Mouse (Mus musculus): ENCODE results near the gene Gm9887. TPM values are rescaled to one million over a fixed set of nuclear protein-coding genes. Genes with fewer than 3 reads are reported as not detected.

Gm9887 gene
- 0.94 and 1.4 TPM in 2 replicates for polyA plus RNA-seq (2012; rRNA removed)

DNA sequence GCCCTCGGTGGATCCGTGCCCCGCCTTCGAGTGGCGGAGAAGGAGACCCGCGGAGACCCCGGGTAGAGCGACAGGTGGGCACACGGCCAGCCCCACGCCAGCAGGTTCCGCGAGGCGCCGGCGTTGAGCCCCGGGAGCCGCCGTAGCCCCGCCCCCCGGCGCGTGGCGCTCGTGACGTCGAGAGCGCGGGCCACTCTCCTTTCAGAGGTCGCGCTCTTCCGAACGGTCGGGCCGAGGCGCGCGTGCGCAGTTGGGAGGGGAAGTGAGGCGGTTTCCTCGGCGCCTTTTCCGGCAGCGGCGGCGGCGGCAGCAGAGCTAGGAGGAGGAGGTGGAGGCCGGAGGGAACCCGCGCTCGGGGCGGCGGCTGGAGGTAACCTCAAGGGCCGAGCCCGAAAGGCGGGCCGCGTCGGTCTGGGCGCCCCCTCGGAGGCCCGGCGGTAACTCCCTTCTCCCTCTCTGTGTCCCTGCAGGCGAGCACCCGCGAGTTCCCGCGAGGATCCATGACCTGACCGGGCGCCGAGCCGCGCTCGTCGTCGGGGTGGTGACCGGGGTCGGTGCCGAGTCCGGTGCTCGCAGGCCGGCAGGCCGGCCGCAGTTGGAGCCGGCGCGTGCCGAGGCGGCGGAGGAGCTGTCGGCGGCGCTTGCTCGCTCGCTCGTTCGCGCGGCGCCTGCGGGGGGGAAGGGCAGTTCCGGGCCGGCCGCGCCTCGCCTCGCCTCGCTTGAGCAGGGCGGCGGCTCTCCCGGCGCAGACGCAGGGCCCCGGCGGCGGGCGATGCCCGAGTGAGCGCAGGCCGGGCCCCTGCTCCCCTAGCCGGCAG is at the start of gene Gm9887, which contains the start of gene Arf6:
Gene Gm9887, minus strand, starts transcription at position 605 of the 818 bp plus-strand sequence.
Gene Arf6, plus strand, starts transcription at position 297 of the 818 bp plus-strand sequence.
- WGBS: under 1% methylated on average over 119 of the region's 121 CpGs
- no peaks in the 10 kb centered on the region for H3K36me3 ChIP-seq (ENCODE audit: control insufficient read depth, insufficient read depth, low read length)
- peak; percentile 98 for DNase-seq
- peaks cover 12% of the 10 kb centered on the region; the same call in 1 of the 2 replicates for H3K4me1 ChIP-seq (ENCODE audit: control insufficient read depth, insufficient read depth, low read length)
- H3K4me3 ChIP-seq (ENCODE audit: insufficient read depth, low read depth, low read length): peak within 1 kb of the TSS; percentile 99
- H3K27ac ChIP-seq (ENCODE audit: insufficient read depth, low read depth, low read length): peak within 1 kb of the TSS; percentile 99
- TF ChIP-seq POLR2A (IDR thresholded peaks at IDR 0.05; ENCODE audit: low read depth, low read length) (peak; percentile 54), CTCF (conservative IDR thresholded peaks at IDR 0.05; ENCODE audit: insufficient read depth, insufficient read length, low read depth, low read length) (no peak)
- no peaks in the 10 kb centered on the region for H3K27me3 ChIP-seq (replicated peaks; ENCODE audit: control insufficient read depth, insufficient read depth, low read length)

- Histone ChIP-seq H3K4me1 (ENCODE audit: control insufficient read depth, insufficient read depth, low read length) (peaks cover 4% of the 10 kb centered on the region; the same call in 1 of the 2 replicates), H3K36me3 (ENCODE audit: control insufficient read depth, insufficient read depth, low read length) (no peaks in the 10 kb centered on the region), H3K4me3 (ENCODE audit: insufficient read depth, low read depth, low read length) (no peak overlapping the region), H3K27me3 (replicated peaks; ENCODE audit: control insufficient read depth, insufficient read depth, low read length) (no peaks in the 10 kb centered on the region), H3K27ac (ENCODE audit: insufficient read depth, low read depth, low read length) (no peak overlapping the region)
- 69% methylated on average over 3 of the region's 3 CpGs for WGBS
- DNase-seq: no peak
- TF ChIP-seq POLR2A (IDR thresholded peaks at IDR 0.05; ENCODE audit: low read depth, low read length): no peak
- no peak for TF ChIP-seq CTCF (conservative IDR thresholded peaks at IDR 0.05; ENCODE audit: insufficient read depth, insufficient read length, low read depth, low read length)
These were observed 48.5 kb upstream of the Gm9887 start for GRCm38 (mm10) chr12:69420716-69421115.

GRCm38 (mm10) chr12:69419606-69420005 is 47.3 kb upstream of the Gm9887 start:
- TF ChIP-seq POLR2A (IDR thresholded peaks at IDR 0.05; ENCODE audit: low read depth, low read length) (no peak), CTCF (conservative IDR thresholded peaks at IDR 0.05; ENCODE audit: insufficient read depth, insufficient read length, low read depth, low read length) (no peak)
- Histone ChIP-seq H3K4me1 (ENCODE audit: control insufficient read depth, insufficient read depth, low read length) (peaks cover 4% of the 10 kb centered on the region; the same call in 1 of the 2 replicates), H3K36me3 (ENCODE audit: control insufficient read depth, insufficient read depth, low read length) (no peaks in the 10 kb centered on the region), H3K27ac (ENCODE audit: insufficient read depth, low read depth, low read length) (no peak overlapping the region), H3K27me3 (replicated peaks; ENCODE audit: control insufficient read depth, insufficient read depth, low read length) (no peaks in the 10 kb centered on the region), H3K4me3 (ENCODE audit: insufficient read depth, low read depth, low read length) (no peak overlapping the region)
- WGBS: 66% methylated on average over 4 of the region's 4 CpGs
- DNase-seq: no peak

DNA sequence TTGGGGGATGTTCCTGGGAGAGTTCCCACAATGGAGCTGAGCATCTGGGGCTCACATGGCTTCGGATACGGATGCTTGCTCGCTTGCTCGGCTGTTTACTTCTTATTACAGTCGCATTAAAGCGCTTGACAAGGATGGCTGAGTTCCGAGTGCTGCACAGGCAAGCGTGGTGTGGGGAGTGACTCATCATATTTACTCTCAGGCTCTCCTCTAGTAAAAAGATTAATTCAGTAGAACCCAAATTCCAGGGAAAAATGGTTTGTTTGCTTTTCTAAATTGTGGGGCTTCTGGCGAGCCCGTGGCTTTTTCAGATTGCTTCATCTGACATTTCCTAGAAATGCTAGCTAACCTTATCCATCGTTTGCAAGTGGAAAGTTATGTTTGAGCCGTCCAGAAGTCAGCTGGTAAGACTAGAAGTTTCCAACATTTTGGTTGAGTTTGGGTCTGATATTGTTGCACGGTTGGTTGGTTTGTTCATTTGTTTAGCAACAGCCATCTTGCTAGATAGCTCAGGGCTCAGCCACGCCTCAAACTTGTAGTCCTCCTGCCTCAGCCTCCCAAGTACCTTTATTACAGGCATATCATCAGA is 46.9 kb upstream of the Gm9887 start:
- H3K4me1 ChIP-seq (ENCODE audit: control insufficient read depth, insufficient read depth, low read length): peaks cover 4% of the 10 kb centered on the region; the same call in 1 of the 2 replicates
- TF ChIP-seq CTCF (conservative IDR thresholded peaks at IDR 0.05; ENCODE audit: insufficient read depth, insufficient read length, low read depth, low read length): no peak
- no peak for TF ChIP-seq POLR2A (IDR thresholded peaks at IDR 0.05; ENCODE audit: low read depth, low read length)
- H3K27ac ChIP-seq (ENCODE audit: insufficient read depth, low read depth, low read length): no peak overlapping the region
- H3K27me3 ChIP-seq (replicated peaks; ENCODE audit: control insufficient read depth, insufficient read depth, low read length): no peaks in the 10 kb centered on the region
- WGBS: 42% methylated on average over 14 of the region's 14 CpGs
- H3K36me3 ChIP-seq (ENCODE audit: control insufficient read depth, insufficient read depth, low read length): no peaks in the 10 kb centered on the region
- DNase-seq: peak; percentile 40
- no peak overlapping the region for H3K4me3 ChIP-seq (ENCODE audit: insufficient read depth, low read depth, low read length)

GRCm38 (mm10) chr12:69418606-69419005 is 46.3 kb upstream of the Gm9887 start:
- Histone ChIP-seq H3K4me3 (ENCODE audit: insufficient read depth, low read depth, low read length) (no peak overlapping the region), H3K4me1 (ENCODE audit: control insufficient read depth, insufficient read depth, low read length) (peaks cover 4% of the 10 kb centered on the region; the same call in 1 of the 2 replicates), H3K27me3 (replicated peaks; ENCODE audit: control insufficient read depth, insufficient read depth, low read length) (no peaks in the 10 kb centered on the region), H3K27ac (ENCODE audit: insufficient read depth, low read depth, low read length) (no peak overlapping the region), H3K36me3 (ENCODE audit: control insufficient read depth, insufficient read depth, low read length) (no peaks in the 10 kb centered on the region)
- WGBS: 55% methylated on average over 13 of the region's 13 CpGs
- DNase-seq: no peak
- TF ChIP-seq CTCF (conservative IDR thresholded peaks at IDR 0.05; ENCODE audit: insufficient read depth, insufficient read length, low read depth, low read length): no peak
- no peak for TF ChIP-seq POLR2A (IDR thresholded peaks at IDR 0.05; ENCODE audit: low read depth, low read length)

DNA sequence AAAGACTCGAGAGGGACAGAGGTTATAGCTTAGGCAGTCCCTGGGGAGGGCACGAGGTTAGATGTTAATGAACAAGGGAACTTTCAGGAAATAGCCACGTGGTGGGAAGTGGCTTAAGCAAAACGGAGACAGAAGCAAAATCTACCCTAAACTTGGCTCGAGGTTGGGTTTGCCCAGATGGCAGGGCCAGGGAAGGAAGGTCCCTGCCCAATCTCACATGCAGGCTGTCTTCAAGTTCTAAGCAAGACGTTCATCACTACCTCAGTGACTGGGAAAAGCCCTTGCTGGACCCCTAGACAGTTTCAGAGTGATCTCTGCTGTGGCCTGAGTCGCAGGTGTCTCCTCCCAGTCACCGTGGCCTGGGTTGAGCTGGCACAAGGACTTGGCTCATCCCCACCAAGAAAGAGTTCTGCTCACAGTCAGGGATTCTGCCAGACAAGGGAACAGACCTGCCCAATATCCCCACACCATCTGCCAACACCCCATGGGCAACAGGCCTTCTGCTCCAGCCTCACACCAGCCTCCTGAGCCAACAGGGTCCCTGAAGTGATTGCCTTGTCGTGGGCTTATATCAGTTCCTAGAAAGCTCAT is 45.5 kb upstream of the Gm9887 start:
- 63% methylated on average over 9 of the region's 9 CpGs for WGBS
- no peaks in the 10 kb centered on the region for H3K36me3 ChIP-seq (ENCODE audit: control insufficient read depth, insufficient read depth, low read length)
- no peak overlapping the region for H3K4me3 ChIP-seq (ENCODE audit: insufficient read depth, low read depth, low read length)
- no peaks in the 10 kb centered on the region for H3K27me3 ChIP-seq (replicated peaks; ENCODE audit: control insufficient read depth, insufficient read depth, low read length)
- H3K4me1 ChIP-seq (ENCODE audit: control insufficient read depth, insufficient read depth, low read length): no peaks in the 10 kb centered on the region
- H3K27ac ChIP-seq (ENCODE audit: insufficient read depth, low read depth, low read length): no peak overlapping the region
- DNase-seq: peak; percentile 60
- TF ChIP-seq CTCF (conservative IDR thresholded peaks at IDR 0.05; ENCODE audit: insufficient read depth, insufficient read length, low read depth, low read length) (no peak), POLR2A (IDR thresholded peaks at IDR 0.05; ENCODE audit: low read depth, low read length) (no peak)

- no peaks in the 10 kb centered on the region for H3K36me3 ChIP-seq (ENCODE audit: control insufficient read depth, insufficient read depth, low read length)
- no peaks in the 10 kb centered on the region for H3K4me1 ChIP-seq (ENCODE audit: control insufficient read depth, insufficient read depth, low read length)
- no peak for TF ChIP-seq POLR2A (IDR thresholded peaks at IDR 0.05; ENCODE audit: low read depth, low read length)
- no peak for TF ChIP-seq CTCF (conservative IDR thresholded peaks at IDR 0.05; ENCODE audit: insufficient read depth, insufficient read length, low read depth, low read length)
- no peak for DNase-seq
- H3K4me3 ChIP-seq (ENCODE audit: insufficient read depth, low read depth, low read length): no peak overlapping the region
- WGBS: 61% methylated on average over 7 of the region's 7 CpGs
- no peak overlapping the region for H3K27ac ChIP-seq (ENCODE audit: insufficient read depth, low read depth, low read length)
- H3K27me3 ChIP-seq (replicated peaks; ENCODE audit: control insufficient read depth, insufficient read depth, low read length): no peaks in the 10 kb centered on the region
These were observed 44.5 kb upstream of the Gm9887 start for GRCm38 (mm10) chr12:69416793-69417192.
